Mouse (Mus musculus) liver, embryonic 13.5 days (tissue): Measurements from ENCODE around the gene Ptpn3. TPM values are rescaled to one million over a fixed set of nuclear protein-coding genes. Genes with fewer than 3 reads are reported as not detected.

Experiments
- ATAC-seq: fragments of 200-750 bp; cut with Nextera tagmentation; 2 replicates; pipeline ENCODE4 v1.8.0; 2017; ENCODE audit warnings: low read depth, mild to moderate bottlenecking, moderate number of reproducible peaks, moderate library complexity
- DNase-seq: peaks from one replicate; pipeline ENCODE4 v3.0.0; 2022
- H3K27ac ChIP-seq: fragments of 300-500 bp; sonication (generic); 2 replicates; pipeline ENCODE4 v1.5.1; 2015; ENCODE audit warnings: moderate library complexity, mild to moderate bottlenecking, inconsistent platforms
- H3K27me3 ChIP-seq: fragments of 300-500 bp; sonication (generic); 2 replicates; pipeline ENCODE4 v1.6.1; 2015; ENCODE audit warnings: mild to moderate bottlenecking, inconsistent platforms
- H3K36me3 ChIP-seq: fragments of 300-500 bp; sonication (generic); 2 replicates; pipeline ENCODE4 v1.6.1; 2015; ENCODE audit warnings: mild to moderate bottlenecking, inconsistent platforms
- H3K4me1 ChIP-seq: fragments of 300-500 bp; sonication (generic); replicated peaks from 2 replicates; pipeline ENCODE4 v1.6.1; 2015; ENCODE audit warnings: inconsistent platforms
- H3K4me2 ChIP-seq: fragments of 300-500 bp; sonication (generic); 2 replicates; pipeline ENCODE4 v1.6.1; 2015; ENCODE audit warnings: inconsistent platforms, mild to moderate bottlenecking, moderate library complexity
- H3K4me3 ChIP-seq: fragments of 300-500 bp; sonication (generic); replicated peaks from 2 replicates; pipeline ENCODE4 v1.5.1; 2015; ENCODE audit warnings: mild to moderate bottlenecking, inconsistent platforms
- H3K9ac ChIP-seq: fragments of 300-500 bp; sonication (generic); 2 replicates; pipeline ENCODE4 v1.6.1; 2015; ENCODE audit warnings: mild to moderate bottlenecking, inconsistent platforms
- H3K9me3 ChIP-seq: fragments of 300-500 bp; sonication (generic); replicated peaks from 2 replicates; pipeline ENCODE4 v1.6.1; 2016; ENCODE audit warnings: inconsistent platforms
- WGBS: fragments of 180-500 bp; shearing (Covaris S2); methylation state at CpG from one replicate; pipeline ENCODE4 v1.1.7; 2015; ENCODE audit not compliant: insufficient replicate concordance; 5-methylcytosine and 5-hydroxymethylcytosine counted together
- polyA plus RNA-seq: library from polyadenylated mRNA; unstranded; fragments of >200 nt; fragmentation: Nextera tagmentation; extraction: Ambion mirVana; gene quantifications from 2 replicates; pipeline ENCODE4 v1.2.1, GENCODE M21; 2015

Gene Ptpn3
- polyA plus RNA-seq, 1 experiment from 2014 or later: 0.36 TPM

DNA sequence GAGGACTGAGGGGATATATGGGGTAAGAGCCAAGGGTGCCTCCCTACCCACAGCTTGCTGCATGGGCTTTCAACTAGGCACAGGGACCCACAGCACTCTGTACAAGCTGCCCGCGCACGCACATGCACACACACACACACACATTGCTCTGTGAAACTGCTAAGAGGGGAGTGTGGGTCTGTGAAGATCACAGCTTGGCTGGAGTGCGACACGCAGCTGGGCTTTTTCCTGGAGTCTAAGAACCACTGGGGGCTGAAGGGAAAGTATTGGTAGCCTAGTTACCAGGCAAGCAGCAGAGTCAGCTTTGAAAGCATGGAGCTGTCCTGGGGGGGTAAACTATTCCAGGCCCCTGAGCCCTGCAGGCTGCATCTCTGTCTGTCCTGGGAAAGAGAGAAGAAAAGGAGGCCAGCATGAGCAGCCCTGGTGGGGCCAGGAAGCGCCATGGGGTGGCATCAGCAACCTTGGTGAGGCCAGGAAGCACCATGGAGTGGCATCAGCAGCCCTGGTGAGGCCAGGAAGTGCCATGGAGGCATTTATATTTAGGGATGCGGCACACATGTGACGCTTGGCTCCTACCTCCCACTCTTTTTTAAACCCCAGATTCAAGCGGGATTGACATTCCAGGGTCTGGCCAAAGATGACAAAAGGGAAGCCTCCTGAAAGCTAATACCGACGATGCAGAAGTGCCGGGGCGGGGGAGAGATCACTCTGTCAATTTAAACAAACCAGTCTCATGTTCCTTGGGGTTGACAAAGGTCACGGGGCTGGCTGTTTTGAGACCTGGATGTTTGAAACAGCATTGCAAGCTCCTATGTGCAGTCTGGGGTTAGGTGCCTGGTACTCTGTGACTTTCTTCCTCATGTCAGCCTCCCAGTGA lies 43.2 kb downstream of the Ptpn3 start:
- no peak for ATAC-seq
- H3K4me2 ChIP-seq: no peak overlapping the region
- no peak overlapping the region for H3K9ac ChIP-seq
- H3K9me3 ChIP-seq: no peaks in the 10 kb centered on the region
- no peaks in the 10 kb centered on the region for H3K4me1 ChIP-seq
- H3K4me3 ChIP-seq: no peak overlapping the region
- H3K27ac ChIP-seq: no peak overlapping the region
- no peaks in the 10 kb centered on the region for H3K27me3 ChIP-seq
- no peak for DNase-seq
- 56% methylated on average over 14 of the region's 14 CpGs for WGBS
- no peaks in the 10 kb centered on the region for H3K36me3 ChIP-seq

DNA sequence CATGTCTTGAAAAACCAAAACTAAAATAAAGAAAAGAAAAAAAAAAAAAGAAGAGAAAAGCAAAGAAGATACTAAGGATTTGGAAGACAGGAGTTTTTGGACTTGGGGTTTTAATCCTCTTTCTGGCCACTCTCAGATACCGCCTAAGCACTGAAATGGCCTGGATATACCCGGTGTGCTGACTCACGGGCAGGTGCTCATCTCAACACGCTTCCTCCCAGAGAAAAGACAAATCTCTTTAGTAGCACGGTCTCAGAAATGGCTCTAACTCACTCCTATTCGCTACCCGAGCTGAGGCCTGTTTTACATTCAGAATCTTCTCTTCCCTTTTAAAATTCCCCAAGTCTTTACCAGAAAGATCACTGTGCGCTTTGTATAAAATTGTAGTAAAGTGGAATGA lies 44.2 kb downstream of the Ptpn3 start:
- Histone ChIP-seq H3K36me3 (no peaks in the 10 kb centered on the region), H3K27ac (no peak overlapping the region), H3K9me3 (no peaks in the 10 kb centered on the region), H3K4me2 (no peak overlapping the region), H3K4me3 (no peak overlapping the region), H3K9ac (no peak overlapping the region), H3K27me3 (no peaks in the 10 kb centered on the region), H3K4me1 (no peaks in the 10 kb centered on the region)
- ATAC-seq (no peak), DNase-seq (no peak)
- 76% methylated on average over 8 of the region's 8 CpGs for WGBS

DNA sequence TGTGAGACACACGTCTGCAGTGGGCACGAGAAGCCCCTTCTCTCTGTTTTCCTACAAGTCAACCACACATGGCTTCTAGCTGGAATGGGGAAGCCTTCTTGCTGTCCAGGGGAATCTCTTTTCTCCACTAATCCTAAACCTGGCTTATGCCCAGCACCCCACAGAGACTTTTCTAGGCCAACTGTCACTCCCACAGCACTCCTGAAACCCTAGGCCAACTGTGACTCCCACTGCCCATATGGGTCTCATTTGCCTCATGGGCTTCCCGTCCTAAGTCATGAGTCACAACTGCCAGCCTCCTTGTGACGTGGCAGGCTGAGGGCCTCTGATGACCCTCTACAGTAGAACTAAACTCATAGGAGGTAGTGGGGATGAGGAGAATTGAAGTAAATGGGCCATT lies 44.9 kb downstream of the Ptpn3 start:
- Histone ChIP-seq H3K4me3 (no peak overlapping the region), H3K9me3 (no peaks in the 10 kb centered on the region), H3K27me3 (no peaks in the 10 kb centered on the region), H3K4me2 (no peak overlapping the region), H3K4me1 (no peaks in the 10 kb centered on the region), H3K9ac (no peak overlapping the region), H3K27ac (no peak overlapping the region), H3K36me3 (no peaks in the 10 kb centered on the region)
- WGBS: 66% methylated on average over 4 of the region's 4 CpGs
- DNase-seq: no peak
- ATAC-seq: no peak

DNA sequence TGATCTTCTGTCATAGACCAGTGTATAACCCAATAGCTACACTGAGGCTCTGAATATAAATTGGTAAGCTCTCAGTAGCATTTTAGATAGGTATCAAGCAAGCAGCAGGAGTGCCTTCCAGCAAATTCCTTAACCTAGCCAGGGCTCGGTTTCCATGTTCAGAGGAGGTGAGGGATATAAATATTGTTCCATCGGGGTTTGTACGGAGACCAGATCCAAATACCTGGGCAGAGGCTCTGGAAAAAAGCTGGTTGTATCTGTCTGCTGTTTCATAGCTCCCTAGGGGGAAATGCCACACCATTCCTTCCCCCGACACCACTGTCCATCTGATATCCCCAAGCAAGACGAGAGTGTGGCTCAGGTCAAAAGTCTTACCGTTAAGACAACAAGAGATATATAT lies 47.2 kb downstream of the Ptpn3 start:
- ATAC-seq (no peak), DNase-seq (no peak)
- no peak overlapping the region for H3K9ac ChIP-seq
- H3K4me1 ChIP-seq: no peaks in the 10 kb centered on the region
- no peaks in the 10 kb centered on the region for H3K36me3 ChIP-seq
- no peaks in the 10 kb centered on the region for H3K27me3 ChIP-seq
- WGBS: 61% methylated on average over 6 of the region's 6 CpGs
- no peaks in the 10 kb centered on the region for H3K9me3 ChIP-seq
- no peak overlapping the region for H3K4me2 ChIP-seq
- H3K27ac ChIP-seq: no peak overlapping the region
- no peak overlapping the region for H3K4me3 ChIP-seq

DNA sequence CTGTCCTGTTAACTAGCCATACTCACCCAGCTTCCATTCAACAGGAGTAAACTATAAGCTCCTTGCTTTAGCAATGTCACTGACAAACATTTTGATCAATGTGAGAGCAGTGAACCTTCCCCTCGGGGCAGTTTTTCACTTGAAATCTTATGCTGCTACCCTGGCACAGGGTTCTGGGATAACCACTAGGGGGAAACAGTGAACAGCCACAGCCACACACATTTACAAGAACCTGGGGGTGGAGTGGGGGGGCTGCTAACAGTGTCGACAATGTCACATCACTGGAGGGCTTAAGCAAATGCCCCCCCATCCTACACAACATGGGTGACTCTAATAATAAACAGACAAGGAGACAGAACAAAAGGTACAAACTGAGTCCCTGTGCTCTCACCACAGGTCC lies 51.0 kb downstream of the Ptpn3 start:
- WGBS: 31% methylated on average over 2 of the region's 2 CpGs
- no peak overlapping the region for H3K27ac ChIP-seq
- no peak overlapping the region for H3K4me3 ChIP-seq
- no peaks in the 10 kb centered on the region for H3K36me3 ChIP-seq
- H3K27me3 ChIP-seq: no peaks in the 10 kb centered on the region
- H3K4me1 ChIP-seq: no peaks in the 10 kb centered on the region
- DNase-seq (no peak), ATAC-seq (no peak)
- no peaks in the 10 kb centered on the region for H3K9me3 ChIP-seq
- no peak overlapping the region for H3K4me2 ChIP-seq
- H3K9ac ChIP-seq: no peak overlapping the region

- 51% methylated on average over 8 of the region's 8 CpGs for WGBS
- H3K4me3 ChIP-seq: no peak overlapping the region
- no peaks in the 10 kb centered on the region for H3K9me3 ChIP-seq
- no peak for ATAC-seq
- no peak for DNase-seq
- no peak overlapping the region for H3K9ac ChIP-seq
- no peaks in the 10 kb centered on the region for H3K4me1 ChIP-seq
- no peaks in the 10 kb centered on the region for H3K36me3 ChIP-seq
- H3K4me2 ChIP-seq: no peak overlapping the region
- no peaks in the 10 kb centered on the region for H3K27me3 ChIP-seq
- no peak overlapping the region for H3K27ac ChIP-seq
Observed at GRCm38 (mm10) chr4:57249108-57249507, 52.5 kb downstream of the Ptpn3 start.

DNA sequence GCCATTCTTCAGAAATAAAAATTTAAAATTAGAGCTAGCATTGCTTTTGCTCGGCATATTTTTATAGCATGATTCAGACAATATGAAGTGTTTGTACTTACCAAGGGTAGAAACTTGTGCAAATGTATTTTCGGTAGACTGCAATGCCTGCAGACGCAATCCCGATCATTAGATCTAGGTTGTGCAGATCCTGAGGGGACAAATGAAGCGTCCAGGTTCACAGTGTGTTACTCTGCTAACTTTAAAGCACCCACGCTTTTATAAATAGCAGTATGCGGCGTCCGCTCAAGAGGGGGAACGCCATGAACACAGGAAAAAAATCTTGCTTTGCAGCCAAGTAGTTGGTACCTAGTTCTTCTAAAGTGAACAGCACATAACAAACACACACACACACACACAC lies 56.8 kb downstream of the Ptpn3 start:
- no peak overlapping the region for H3K4me2 ChIP-seq
- H3K27me3 ChIP-seq: no peaks in the 10 kb centered on the region
- H3K4me3 ChIP-seq: no peak overlapping the region
- no peak overlapping the region for H3K9ac ChIP-seq
- DNase-seq (no peak), ATAC-seq (no peak)
- H3K9me3 ChIP-seq: no peaks in the 10 kb centered on the region
- H3K27ac ChIP-seq: no peak overlapping the region
- WGBS: 73% methylated on average over 10 of the region's 10 CpGs
- no peaks in the 10 kb centered on the region for H3K4me1 ChIP-seq
- H3K36me3 ChIP-seq: no peaks in the 10 kb centered on the region

DNA sequence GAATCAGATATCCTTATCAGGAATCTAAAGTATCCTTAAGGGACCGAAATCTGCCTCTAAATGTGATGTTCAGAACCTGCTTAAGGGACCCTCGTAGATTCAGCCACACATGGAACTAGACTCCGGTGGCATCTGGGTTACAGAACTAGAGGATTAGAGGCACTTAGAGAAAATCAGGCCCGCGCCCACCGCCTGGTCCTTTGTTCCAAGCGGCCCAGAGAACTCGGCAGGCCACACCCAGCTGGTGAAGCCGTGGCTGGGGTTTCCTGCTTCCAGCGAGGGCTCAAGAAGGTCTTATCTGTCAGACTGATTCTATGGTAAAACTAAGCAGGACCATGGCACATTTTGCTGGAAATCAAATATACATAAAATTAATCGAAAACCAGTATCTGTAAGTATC lies 58.3 kb downstream of the Ptpn3 start:
- DNase-seq (no peak), ATAC-seq (no peak)
- H3K9me3 ChIP-seq: no peaks in the 10 kb centered on the region
- H3K27me3 ChIP-seq: no peaks in the 10 kb centered on the region
- no peak overlapping the region for H3K27ac ChIP-seq
- 51% methylated on average over 11 of the region's 11 CpGs for WGBS
- H3K4me1 ChIP-seq: no peaks in the 10 kb centered on the region
- H3K36me3 ChIP-seq: no peaks in the 10 kb centered on the region
- H3K9ac ChIP-seq: no peak overlapping the region
- no peak overlapping the region for H3K4me2 ChIP-seq
- H3K4me3 ChIP-seq: no peak overlapping the region

GRCm38 (mm10) chr4:57240934-57241333 lies 60.7 kb downstream of the Ptpn3 start:
- no peak for DNase-seq

DNA sequence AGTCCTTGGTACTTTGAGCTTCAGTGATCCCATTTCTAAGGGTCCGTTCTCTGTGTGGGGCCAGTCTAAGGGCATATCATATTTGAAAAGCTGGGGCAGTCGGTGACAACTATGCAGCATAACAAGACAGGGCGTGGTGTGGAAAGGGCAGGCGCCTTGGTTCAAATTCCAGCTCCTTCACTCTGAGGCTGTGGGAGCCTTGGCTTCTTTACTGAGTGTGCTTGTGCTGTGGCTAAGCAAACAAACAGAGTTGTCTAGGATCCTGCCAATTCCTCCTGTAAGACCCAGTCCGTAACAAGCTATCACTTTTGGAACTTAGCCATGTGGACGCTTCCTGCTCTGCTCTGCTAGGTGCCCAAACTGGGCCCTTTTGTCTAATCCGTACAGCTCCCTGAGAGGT lies 61.5 kb downstream of the Ptpn3 start:
- Histone ChIP-seq H3K4me3 (no peak overlapping the region), H3K4me1 (no peaks in the 10 kb centered on the region), H3K4me2 (no peak overlapping the region), H3K27me3 (no peaks in the 10 kb centered on the region), H3K9me3 (no peaks in the 10 kb centered on the region), H3K36me3 (no peaks in the 10 kb centered on the region), H3K27ac (no peak overlapping the region), H3K9ac (no peak overlapping the region)
- 70% methylated on average over 7 of the region's 7 CpGs for WGBS
- ATAC-seq (no peak), DNase-seq (no peak)

More at GRCm38 (mm10) chr4:57240934-57241333, 60.7 kb downstream of the Ptpn3 start:
- Histone ChIP-seq H3K9ac (no peak overlapping the region), H3K4me2 (no peak overlapping the region), H3K4me1 (no peaks in the 10 kb centered on the region), H3K27me3 (no peaks in the 10 kb centered on the region), H3K27ac (no peak overlapping the region), H3K4me3 (no peak overlapping the region), H3K9me3 (no peaks in the 10 kb centered on the region), H3K36me3 (no peaks in the 10 kb centered on the region)
- WGBS: 75% methylated on average over 10 of the region's 10 CpGs
- ATAC-seq: no peak

GRCm38 (mm10) chr4:57239112-57239511 lies 62.5 kb downstream of the Ptpn3 start:
- Histone ChIP-seq H3K27me3 (no peaks in the 10 kb centered on the region), H3K9me3 (no peaks in the 10 kb centered on the region), H3K36me3 (no peaks in the 10 kb centered on the region), H3K4me3 (no peak overlapping the region), H3K4me2 (no peak overlapping the region), H3K9ac (no peak overlapping the region), H3K4me1 (no peaks in the 10 kb centered on the region), H3K27ac (no peak overlapping the region)
- DNase-seq (no peak), ATAC-seq (no peak)
- 55% methylated on average over 6 of the region's 6 CpGs for WGBS

DNA sequence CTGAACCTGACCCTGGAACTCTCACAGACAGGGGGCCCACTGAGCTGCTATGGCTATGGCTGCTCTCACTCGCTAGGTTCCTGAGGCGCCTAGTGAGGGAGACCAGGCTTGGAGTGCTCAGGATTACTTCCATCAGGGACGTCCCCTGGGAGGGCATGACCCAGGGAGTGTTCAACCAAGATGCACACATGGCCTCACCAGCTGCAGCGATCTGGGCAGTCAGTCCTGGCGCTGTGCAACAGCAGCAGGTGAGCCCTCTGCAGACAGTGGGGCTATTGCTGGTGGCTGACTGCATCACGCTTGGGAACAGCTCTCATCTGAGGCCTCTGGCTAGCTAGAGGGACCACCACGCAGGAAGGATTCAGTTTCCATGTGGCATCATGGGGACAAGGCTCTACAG lies 63.5 kb downstream of the Ptpn3 start:
- Histone ChIP-seq H3K4me3 (no peak overlapping the region), H3K4me2 (no peak overlapping the region), H3K9ac (no peak overlapping the region), H3K36me3 (no peaks in the 10 kb centered on the region), H3K4me1 (no peaks in the 10 kb centered on the region), H3K27me3 (no peaks in the 10 kb centered on the region), H3K9me3 (no peaks in the 10 kb centered on the region), H3K27ac (no peak overlapping the region)
- no peak for ATAC-seq
- no peak for DNase-seq
- 67% methylated on average over 7 of the region's 7 CpGs for WGBS
